23 mouse cellular contexts compared by ENCODE assay signal in the genomic region with DNA sequence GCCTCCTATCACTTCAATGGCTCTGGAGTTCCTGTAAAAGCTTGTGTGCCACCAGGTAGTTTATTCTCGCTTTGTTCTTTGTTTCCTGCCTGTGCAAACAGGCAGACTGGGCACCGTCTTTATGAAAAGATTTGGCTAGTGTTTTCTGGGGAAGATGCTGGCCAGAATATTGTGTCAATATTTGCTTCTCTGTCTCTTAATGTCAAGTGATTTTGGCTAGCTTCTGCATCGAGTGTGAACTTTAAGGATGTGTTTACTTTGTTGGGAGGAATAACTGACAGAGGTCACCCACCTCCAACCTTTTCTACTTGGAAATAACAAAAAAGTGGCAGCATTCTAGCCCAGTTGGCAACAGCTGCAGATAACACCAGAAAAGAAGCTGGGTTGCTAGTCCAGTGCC. TPM values are rescaled to one million over a fixed set of nuclear protein-coding genes. Genes with fewer than 3 reads are reported as not detected.
"Had no signal": no experiment of that assay in that cellular context is flagged by ENCODE, and none has a peak within 500 bp of the region (broad histone marks: within the 10 kb centered on the region; RNA-seq: fewer than 3 reads in every experiment).

No protein-coding gene starts in this region.

- H3K4me3 ChIP-seq: limb, embryonic 12.5 days; limb, embryonic 15.5 days; midbrain, embryonic 13.5 days had no signal

- H3K9me3 ChIP-seq: limb, embryonic 12.5 days; limb, embryonic 15.5 days; midbrain, embryonic 13.5 days had no signal

- DNase-seq: kidney, adult 18-20 months; kidney, adult 9 months; kidney, postnatal 14 days; kidney, postnatal 4 days; left cerebral cortex, postnatal 4 days; thymus, adult 18-20 months; thymus, postnatal 36 days had no signal

- ATAC-seq: inflammation-experienced regulatory T-cells, adult 6 months; intestine, embryonic 16.5 days; midbrain, embryonic 13.5 days had no signal

- H3K4me2 ChIP-seq: limb, embryonic 12.5 days; limb, embryonic 15.5 days; lung, embryonic 14.5 days; midbrain, embryonic 13.5 days had no signal

- H3K27me3 ChIP-seq: limb, embryonic 12.5 days; limb, embryonic 15.5 days had no signal

- H3K9ac ChIP-seq: limb, embryonic 12.5 days; limb, embryonic 15.5 days; lung, embryonic 14.5 days; midbrain, embryonic 13.5 days had no signal

- H3K27ac ChIP-seq: limb, embryonic 12.5 days; limb, embryonic 15.5 days; macrophage; midbrain, embryonic 13.5 days had no signal

RNA-seq across cellular contexts. Expression of gene Gm11213, which starts 50.4 kb away (rescaled TPM):
- polyA plus RNA-seq: inflammation-experienced regulatory T-cells, adult 6 months; intestine, embryonic 16.5 days; kidney, embryonic 16.5 days; limb, embryonic 12.5 days; limb, embryonic 15.5 days; liver, embryonic 16.5 days; lung, embryonic 14.5 days; macrophage; midbrain, embryonic 13.5 days; midbrain, postnatal 0 days; neural tube, embryonic 11.5 days; neural tube, embryonic 14.5 days; small intestine, adult 2 months; spleen, adult 2 months; stomach, embryonic 16.5 days; urinary bladder, adult 2 months had no signal
